Mouse (Mus musculus) limb, embryonic 14.5 days (tissue): Measurements from ENCODE around the gene Tagln2. TPM values are rescaled to one million over a fixed set of nuclear protein-coding genes. Genes with fewer than 3 reads are reported as not detected.

Source experiments
- ATAC-seq: fragments of 200-750 bp; cut with Nextera tagmentation; 2 replicates; pipeline ENCODE4 v1.8.0; 2017; ENCODE audit warnings: low read depth, moderate number of reproducible peaks, moderate TSS enrichment; ENCODE audit not compliant: low FRiP score
- DNase-seq: peaks from one replicate; pipeline ENCODE4 v3.0.0-alpha.2; 2015; ENCODE audit warnings: low spot score
- H3K27ac ChIP-seq: fragments of 300-500 bp; sonication (generic); replicated peaks from 2 replicates; pipeline ENCODE4 v1.5.1; 2014; ENCODE audit warnings: low read depth, mild to moderate bottlenecking, low read length, moderate library complexity, mixed read lengths
- H3K27me3 ChIP-seq: fragments of 300-500 bp; sonication (generic); 2 replicates; pipeline ENCODE4 v1.6.1; 2014; ENCODE audit warnings: low read length, mixed read lengths; ENCODE audit not compliant: control insufficient read depth, insufficient read depth
- H3K36me3 ChIP-seq: fragments of 300-500 bp; sonication (generic); 2 replicates; pipeline ENCODE4 v1.6.1; 2014; ENCODE audit warnings: mild to moderate bottlenecking, low read length, moderate library complexity, mixed read lengths; ENCODE audit not compliant: control insufficient read depth, insufficient read depth
- H3K4me1 ChIP-seq: fragments of 300-500 bp; sonication (generic); 2 replicates; pipeline ENCODE4 v1.6.1; 2014; ENCODE audit warnings: antibody characterized with exemption, low read length, mixed read lengths; ENCODE audit not compliant: control insufficient read depth, insufficient read depth
- H3K4me2 ChIP-seq: fragments of 300-500 bp; sonication (generic); replicated peaks from 2 replicates; pipeline ENCODE4 v1.6.1; 2014; ENCODE audit warnings: low read depth, mild to moderate bottlenecking, low read length, moderate library complexity; ENCODE audit not compliant: severe bottlenecking
- H3K4me3 ChIP-seq: fragments of 300-500 bp; sonication (generic); replicated peaks from 2 replicates; pipeline ENCODE4 v1.5.1; 2014; ENCODE audit warnings: low read length
- H3K9ac ChIP-seq: fragments of 300-500 bp; sonication (generic); 2 replicates; pipeline ENCODE4 v1.6.1; 2014; ENCODE audit warnings: mild to moderate bottlenecking, low read depth, low read length, moderate library complexity; ENCODE audit not compliant: severe bottlenecking
- H3K9me3 ChIP-seq: fragments of 300-500 bp; sonication (generic); 2 replicates; pipeline ENCODE4 v1.6.1; 2016; ENCODE audit warnings: low read length; ENCODE audit not compliant: control insufficient read depth
- POLR2A ChIP-seq: fragments of 200-500 bp; IDR thresholded peaks from 2 replicates; pipeline ENCODE4 v1.8.0; 2012; ENCODE audit warnings: inconsistent platforms, mild to moderate bottlenecking, moderate library complexity, borderline replicate concordance; ENCODE audit not compliant: insufficient read depth, insufficient read length; ENCODE audit errors: extremely low read depth
- WGBS: fragments of 180-500 bp; shearing (Covaris S2); extraction: QIAGEN DNeasy Blood & Tissue Kit; methylation state at CpG from one replicate; pipeline ENCODE4 v1.1.7; 2014; 5-methylcytosine and 5-hydroxymethylcytosine counted together
- polyA plus RNA-seq, 2 experiments: library from polyadenylated mRNA; depleted of rRNA in 1 of 2; stranded (reverse) in 1 of 2; unstranded in 1 of 2; fragments of >200 nt; fragmentation: Nextera tagmentation in 1 of 2; extraction: Ambion mirVana in 1 of 2; gene quantifications; 2 replicates each; pipeline versions ENCODE4 v1.2.1 to v1.2.3; 2012 to 2014

Tagln2 gene
- polyA plus RNA-seq, 2 experiments: 134 to 155 TPM

- H3K27me3 ChIP-seq: 0 out of 2 replicates have a peak, but pooled peaks cover 5% of the 10 kb centered on the region
- peak overlapping the region; percentile 59 for H3K27ac ChIP-seq
- TF ChIP-seq POLR2A: 0 out of 2 replicates have a peak, but pooled peaks have one; percentile 6
- peaks cover 38% of the 10 kb centered on the region for H3K4me1 ChIP-seq
- H3K9me3 ChIP-seq: no peaks in the 10 kb centered on the region
- peak overlapping the region; percentile 62 for H3K9ac ChIP-seq
- DNase-seq (peak; percentile 54), ATAC-seq (peak; percentile 7; the same call in 1 of the 2 replicates)
- peaks cover 25% of the 10 kb centered on the region for H3K36me3 ChIP-seq
- H3K4me2 ChIP-seq: peak overlapping the region; percentile 71
- WGBS: 3% methylated on average over 56 of the region's 56 CpGs
- peak overlapping the region; percentile 47 for H3K4me3 ChIP-seq
Observed at GRCm38 (mm10) chr1:172500451-172501370, 864 bp downstream of the Tagln2 start.

- Histone ChIP-seq H3K9me3 (no peaks in the 10 kb centered on the region), H3K27me3 (0 out of 2 replicates have a peak, but pooled peaks cover 5% of the 10 kb centered on the region), H3K4me3 (peak overlapping the region; percentile 47), H3K36me3 (peaks cover 24% of the 10 kb centered on the region), H3K27ac (peak overlapping the region; percentile 30), H3K4me1 (peaks cover 38% of the 10 kb centered on the region), H3K4me2 (peak overlapping the region; percentile 71), H3K9ac (peak overlapping the region; percentile 62)
- ATAC-seq: no peak
- peak; percentile 51 for DNase-seq
- no peak for TF ChIP-seq POLR2A
- WGBS: 39% methylated on average over 13 of the region's 13 CpGs
Observed at GRCm38 (mm10) chr1:172501371-172502144, 1.7 kb downstream of the Tagln2 start.

GRCm38 (mm10) chr1:172502145-172503110 is 2.6 kb downstream of the Tagln2 start:
- no peak for DNase-seq
- peaks cover 38% of the 10 kb centered on the region for H3K4me1 ChIP-seq
- 0 out of 2 replicates have a peak overlapping the region, but pooled peaks have one; percentile 33 for H3K27ac ChIP-seq

GRCm38 (mm10) chr1:172503111-172503997 is 3.5 kb downstream of the Tagln2 start:
- H3K4me2 ChIP-seq: peak overlapping the region; percentile 71
- H3K27me3 ChIP-seq: 0 out of 2 replicates have a peak, but pooled peaks cover 5% of the 10 kb centered on the region
- peak overlapping the region; percentile 25; the same call in 1 of the 2 replicates for H3K9ac ChIP-seq
- no peak for TF ChIP-seq POLR2A
- 30% methylated on average over 14 of the region's 14 CpGs for WGBS
- peaks cover 7% of the 10 kb centered on the region; the same call in 1 of the 2 replicates for H3K36me3 ChIP-seq
- ATAC-seq (peak; percentile 8; the same call in 1 of the 2 replicates), DNase-seq (peak; percentile 75)
- H3K4me3 ChIP-seq: peak overlapping the region; percentile 10
- peaks cover 38% of the 10 kb centered on the region for H3K4me1 ChIP-seq
- peak overlapping the region; percentile 43; the same call in 1 of the 2 replicates for H3K27ac ChIP-seq
- no peaks in the 10 kb centered on the region for H3K9me3 ChIP-seq

More at GRCm38 (mm10) chr1:172502145-172503110, 2.6 kb downstream of the Tagln2 start:
- no peaks in the 10 kb centered on the region for H3K9me3 ChIP-seq
- WGBS: 32% methylated on average over 13 of the region's 13 CpGs
- 0 out of 2 replicates have a peak, but pooled peaks have one; percentile 6 for ATAC-seq
- TF ChIP-seq POLR2A: no peak
- peaks cover 16% of the 10 kb centered on the region; the same call in 1 of the 2 replicates for H3K36me3 ChIP-seq
- H3K27me3 ChIP-seq: 0 out of 2 replicates have a peak, but pooled peaks cover 5% of the 10 kb centered on the region
- peak overlapping the region; percentile 10; the same call in 1 of the 2 replicates for H3K4me3 ChIP-seq
- peak overlapping the region; percentile 25; the same call in 1 of the 2 replicates for H3K9ac ChIP-seq
- H3K4me2 ChIP-seq: peak overlapping the region; percentile 71
